Mouse (Mus musculus) forebrain, embryonic 16.5 days (tissue): ENCODE results near the gene Muc13. TPM values are rescaled to one million over a fixed set of nuclear protein-coding genes. Genes with fewer than 3 reads are reported as not detected.

Experiments used
- ATAC-seq: fragments of 200-750 bp; cut with Nextera tagmentation; 2 replicates; pipeline ENCODE4 v1.8.0; 2017; ENCODE audit warnings: mild to moderate bottlenecking, moderate library complexity
- H3K27ac ChIP-seq: fragments of 300-500 bp; sonication (generic); 2 replicates; pipeline ENCODE4 v1.5.1; 2014; ENCODE audit warnings: low read length, control low read depth
- H3K27me3 ChIP-seq: fragments of 300-500 bp; sonication (generic); replicated peaks from 2 replicates; pipeline ENCODE4 v1.6.1; 2014; ENCODE audit warnings: low read length; ENCODE audit not compliant: control insufficient read depth, insufficient read depth
- H3K36me3 ChIP-seq: fragments of 300-500 bp; sonication (generic); 2 replicates; pipeline ENCODE4 v1.6.1; 2014; ENCODE audit not compliant: control insufficient read depth, insufficient read depth
- H3K4me1 ChIP-seq: fragments of 300-500 bp; sonication (generic); replicated peaks from 2 replicates; pipeline ENCODE4 v1.6.1; 2014; ENCODE audit warnings: low read length; ENCODE audit not compliant: control insufficient read depth, insufficient read depth
- H3K4me2 ChIP-seq: fragments of 300-500 bp; sonication (generic); 2 replicates; pipeline ENCODE4 v1.6.1; 2014; ENCODE audit warnings: mild to moderate bottlenecking, low read length, control low read depth
- H3K4me3 ChIP-seq: fragments of 300-500 bp; sonication (generic); replicated peaks from 2 replicates; pipeline ENCODE4 v1.5.1; 2014; ENCODE audit warnings: mild to moderate bottlenecking, low read length, control low read depth
- H3K9ac ChIP-seq: fragments of 300-500 bp; sonication (generic); replicated peaks from 2 replicates; pipeline ENCODE4 v1.6.1; 2014; ENCODE audit warnings: low read depth, low read length, control low read depth
- H3K9me3 ChIP-seq: fragments of 300-500 bp; sonication (generic); 2 replicates; pipeline ENCODE4 v1.6.1; 2016; ENCODE audit warnings: low read length; ENCODE audit not compliant: control insufficient read depth
- WGBS: fragments of 180-500 bp; shearing (Covaris S2); extraction: QIAGEN DNeasy Blood & Tissue Kit; methylation state at CpG from one replicate; pipeline ENCODE4 v1.1.7; 2014; 5-methylcytosine and 5-hydroxymethylcytosine counted together
- polyA plus RNA-seq: library from polyadenylated mRNA; unstranded; fragments of >200 nt; fragmentation: Nextera tagmentation; extraction: Ambion mirVana; gene quantifications from 2 replicates; pipeline ENCODE4 v1.2.1, GENCODE M21; 2015

The Muc13 gene
- polyA plus RNA-seq, 1 experiment from 2014 or later, result 0.11 TPM

DNA sequence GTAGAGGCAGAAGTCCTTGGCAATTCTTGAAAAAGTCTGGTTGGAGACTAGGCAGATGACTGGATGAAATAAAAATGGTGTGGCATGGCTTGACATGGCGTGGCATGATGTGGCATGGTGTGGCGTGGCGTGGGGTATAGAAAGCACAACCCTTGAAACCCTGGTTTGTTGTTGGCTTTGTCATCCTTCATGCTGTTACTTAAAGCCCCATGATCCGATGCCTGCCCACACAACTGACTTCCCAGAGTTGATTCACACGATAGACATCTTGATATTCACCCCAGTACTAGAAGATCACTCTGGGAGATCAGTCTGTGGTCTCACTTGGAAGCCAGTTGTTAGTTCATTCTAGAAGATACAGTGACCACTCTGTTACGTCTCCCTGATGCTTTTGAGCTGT lies 16.2 kb upstream of the Muc13 start:
- 90% methylated on average over 6 of the region's 6 CpGs for WGBS

DNA sequence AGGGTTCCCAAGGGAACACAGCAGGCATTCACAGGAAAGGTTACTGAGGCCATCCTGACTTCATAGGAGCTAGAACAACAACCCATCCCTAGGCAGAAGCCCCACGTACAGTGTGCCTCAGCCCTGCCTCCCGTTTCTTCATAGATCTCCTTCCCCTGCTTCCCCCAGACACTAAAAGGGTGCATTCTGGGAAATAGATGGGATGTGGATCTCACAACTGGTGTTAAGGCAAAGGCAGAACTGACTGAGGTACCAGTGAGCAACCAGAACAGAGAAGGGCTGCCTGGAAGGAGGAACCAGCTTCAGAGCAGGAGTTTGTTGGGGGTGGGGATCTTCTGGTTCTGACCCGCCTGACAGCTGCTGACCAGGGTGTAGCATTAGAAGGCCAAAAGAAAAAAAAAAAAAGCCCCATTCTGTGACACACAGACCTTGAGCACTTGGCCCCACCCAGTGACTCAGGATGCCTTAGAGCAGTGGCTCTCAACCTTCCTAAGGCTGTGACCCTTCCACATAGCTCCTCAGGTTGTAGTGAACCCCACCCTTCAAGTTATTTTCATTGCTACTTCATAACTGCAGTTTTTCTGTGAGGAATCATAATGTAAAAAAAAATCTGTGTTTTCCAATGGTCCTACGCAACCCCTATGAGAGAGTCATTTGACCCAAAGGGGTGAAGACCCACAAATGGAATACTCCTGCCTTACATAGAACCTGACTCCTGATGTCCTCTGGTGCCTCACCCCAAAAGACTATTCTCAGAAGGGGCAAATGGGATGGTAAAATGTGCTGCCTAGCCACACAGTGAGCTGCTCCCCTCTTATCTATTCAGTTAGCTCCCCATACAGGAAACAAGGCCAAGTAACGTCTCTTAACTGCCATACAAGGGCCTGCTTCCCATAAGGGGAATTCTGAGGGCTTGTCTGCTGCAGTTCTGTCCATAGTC lies 11.8 kb upstream of the Muc13 start:
- no peaks in the 10 kb centered on the region for H3K36me3 ChIP-seq
- H3K27ac ChIP-seq, result no peak overlapping the region
- H3K27me3 ChIP-seq, result no peaks in the 10 kb centered on the region
- H3K9me3 ChIP-seq, result no peaks in the 10 kb centered on the region
- ATAC-seq, result no peak
- no peaks in the 10 kb centered on the region for H3K4me1 ChIP-seq
- no peak overlapping the region for H3K4me3 ChIP-seq
- 81% methylated on average over 5 of the region's 5 CpGs for WGBS
- no peak overlapping the region for H3K4me2 ChIP-seq
- H3K9ac ChIP-seq, result no peak overlapping the region

More for the DNA sequence above, 16.2 kb upstream of the Muc13 start:
- H3K4me2 ChIP-seq, result no peak overlapping the region
- ATAC-seq, result no peak
- H3K9me3 ChIP-seq, result no peaks in the 10 kb centered on the region
- no peaks in the 10 kb centered on the region for H3K36me3 ChIP-seq
- no peaks in the 10 kb centered on the region for H3K4me1 ChIP-seq
- H3K27me3 ChIP-seq, result no peaks in the 10 kb centered on the region
- H3K27ac ChIP-seq, result no peak overlapping the region
- no peak overlapping the region for H3K9ac ChIP-seq
- no peak overlapping the region for H3K4me3 ChIP-seq

GRCm38 (mm10) chr16:33782729-33783091 lies 11.1 kb upstream of the Muc13 start:
- ATAC-seq, result no peak
- WGBS, result 89% methylated on average over 1 of the region's 1 CpGs
- Histone ChIP-seq H3K4me2 (no peak overlapping the region), H3K4me1 (no peaks in the 10 kb centered on the region), H3K36me3 (no peaks in the 10 kb centered on the region), H3K27me3 (no peaks in the 10 kb centered on the region), H3K9me3 (no peaks in the 10 kb centered on the region), H3K4me3 (no peak overlapping the region), H3K27ac (no peak overlapping the region), H3K9ac (no peak overlapping the region)

DNA sequence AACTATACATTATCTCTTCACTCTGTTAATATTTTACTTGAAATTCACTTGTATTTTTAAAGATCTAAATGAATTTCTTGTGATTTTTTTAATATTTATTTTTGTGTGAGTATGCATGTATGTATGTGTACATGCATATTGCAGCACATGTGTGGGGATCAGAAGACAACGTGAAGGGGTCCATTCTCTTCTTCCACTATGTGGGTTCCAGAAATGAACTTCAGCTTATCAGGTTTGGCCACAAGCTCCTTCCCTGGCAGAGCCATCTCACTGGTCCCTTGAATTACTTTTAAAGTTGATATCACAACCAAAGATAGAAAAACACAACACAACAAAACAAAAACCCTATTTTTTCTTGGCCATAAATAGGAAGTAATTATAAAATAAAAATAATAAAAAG lies 9.3 kb upstream of the Muc13 start:
- H3K4me3 ChIP-seq, result no peak overlapping the region
- no peak for ATAC-seq
- no peaks in the 10 kb centered on the region for H3K36me3 ChIP-seq
- H3K27me3 ChIP-seq, result no peaks in the 10 kb centered on the region
- 88% methylated on average over 1 of the region's 1 CpGs for WGBS
- H3K9me3 ChIP-seq, result no peaks in the 10 kb centered on the region
- H3K4me2 ChIP-seq, result no peak overlapping the region
- no peak overlapping the region for H3K9ac ChIP-seq
- no peak overlapping the region for H3K27ac ChIP-seq
- no peaks in the 10 kb centered on the region for H3K4me1 ChIP-seq

GRCm38 (mm10) chr16:33785092-33785704 lies 8.6 kb upstream of the Muc13 start:
- H3K27ac ChIP-seq, result no peak overlapping the region
- H3K27me3 ChIP-seq, result no peaks in the 10 kb centered on the region
- ATAC-seq, result no peak
- no peak overlapping the region for H3K4me2 ChIP-seq
- H3K9me3 ChIP-seq, result no peaks in the 10 kb centered on the region
- WGBS, result 83% methylated on average over 8 of the region's 8 CpGs
- H3K4me1 ChIP-seq, result no peaks in the 10 kb centered on the region
- H3K36me3 ChIP-seq, result no peaks in the 10 kb centered on the region
- H3K9ac ChIP-seq, result no peak overlapping the region
- no peak overlapping the region for H3K4me3 ChIP-seq

DNA sequence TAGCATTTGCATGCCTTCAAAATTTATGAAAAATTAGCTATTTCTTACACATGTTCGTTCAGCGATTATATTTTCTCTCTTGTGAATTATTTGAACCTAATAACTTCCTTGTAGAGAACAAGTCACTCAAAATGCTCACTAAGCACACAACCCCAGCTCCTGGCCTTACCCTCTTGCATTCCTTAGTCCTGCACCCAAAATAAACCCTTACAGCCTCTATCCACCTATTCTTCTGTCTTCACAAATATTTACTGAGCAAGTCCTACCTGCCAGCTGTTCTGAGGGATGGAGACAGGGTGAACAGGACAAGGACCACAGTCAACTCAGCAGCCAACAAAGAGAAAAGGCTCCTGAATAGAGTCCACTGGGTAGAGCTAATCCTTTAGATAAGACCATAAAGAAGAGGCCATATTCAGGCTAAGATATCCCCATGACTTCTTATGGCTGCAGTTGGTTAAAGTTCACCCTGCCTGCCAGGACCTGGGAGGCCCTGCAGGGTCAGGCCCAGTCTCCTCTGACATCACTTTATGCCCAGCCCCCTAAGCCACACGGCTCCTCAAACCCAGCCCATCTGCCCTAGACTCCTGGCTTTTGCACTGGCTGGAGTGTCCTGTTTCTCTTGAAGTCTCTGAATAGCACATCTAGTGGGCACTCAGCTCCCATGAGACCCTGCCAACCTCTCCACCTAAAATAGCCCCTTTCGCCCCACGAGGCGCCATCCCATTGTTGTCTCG lies 7.0 kb upstream of the Muc13 start:
- no peak for ATAC-seq
- 82% methylated on average over 7 of the region's 7 CpGs for WGBS
- no peak overlapping the region for H3K4me2 ChIP-seq

GRCm38 (mm10) chr16:33795106-33795505 lies 1.3 kb downstream of the Muc13 start:
- WGBS, result 88% methylated on average over 4 of the region's 4 CpGs
- H3K4me1 ChIP-seq, result no peaks in the 10 kb centered on the region
- no peak overlapping the region for H3K27ac ChIP-seq
- no peaks in the 10 kb centered on the region for H3K36me3 ChIP-seq
- H3K4me2 ChIP-seq, result no peak overlapping the region
- H3K9me3 ChIP-seq, result no peaks in the 10 kb centered on the region
- no peaks in the 10 kb centered on the region for H3K27me3 ChIP-seq
- H3K9ac ChIP-seq, result no peak overlapping the region
- no peak for ATAC-seq
- H3K4me3 ChIP-seq, result no peak overlapping the region

More for the DNA sequence above, 7.0 kb upstream of the Muc13 start:
- Histone ChIP-seq H3K36me3 (no peaks in the 10 kb centered on the region), H3K9me3 (no peaks in the 10 kb centered on the region), H3K27me3 (no peaks in the 10 kb centered on the region), H3K4me1 (no peaks in the 10 kb centered on the region), H3K27ac (no peak overlapping the region), H3K4me3 (no peak overlapping the region), H3K9ac (no peak overlapping the region)

- Histone ChIP-seq H3K27me3 (no peaks in the 10 kb centered on the region), H3K27ac (no peak overlapping the region), H3K36me3 (no peaks in the 10 kb centered on the region), H3K4me2 (no peak overlapping the region), H3K9ac (no peak overlapping the region), H3K4me1 (no peaks in the 10 kb centered on the region), H3K9me3 (no peaks in the 10 kb centered on the region), H3K4me3 (no peak overlapping the region)
- ATAC-seq, result no peak
- 83% methylated on average over 6 of the region's 6 CpGs for WGBS
Observed at GRCm38 (mm10) chr16:33795887-33796286, 2.0 kb downstream of the Muc13 start.

DNA sequence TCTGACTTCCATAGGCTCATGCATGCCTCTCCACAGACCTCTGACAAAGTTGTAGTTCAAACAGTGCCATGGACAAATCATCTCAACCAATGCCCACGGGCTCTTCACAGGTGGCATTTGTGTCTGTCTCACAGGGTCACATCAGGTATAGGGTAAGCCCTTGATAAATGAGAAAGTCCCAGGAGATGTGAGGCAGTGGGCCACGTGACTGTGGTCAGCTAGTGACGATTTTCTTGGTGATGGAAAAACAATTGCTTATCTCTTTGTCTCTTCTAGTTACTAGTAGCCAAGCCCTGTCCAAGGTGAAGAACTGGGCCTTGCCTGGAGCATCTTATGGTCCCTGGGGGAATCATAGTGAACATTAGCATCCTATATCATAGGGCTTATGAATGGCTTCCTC lies 2.9 kb downstream of the Muc13 start:
- ATAC-seq, result no peak
- WGBS, result 94% methylated on average over 3 of the region's 3 CpGs

More for the DNA sequence above, 2.9 kb downstream of the Muc13 start:
- no peak overlapping the region for H3K4me3 ChIP-seq
- H3K27me3 ChIP-seq, result no peaks in the 10 kb centered on the region
- H3K4me2 ChIP-seq, result no peak overlapping the region
- no peak overlapping the region for H3K27ac ChIP-seq
- no peaks in the 10 kb centered on the region for H3K9me3 ChIP-seq
- no peak overlapping the region for H3K9ac ChIP-seq
- no peaks in the 10 kb centered on the region for H3K36me3 ChIP-seq
- no peaks in the 10 kb centered on the region for H3K4me1 ChIP-seq
